Mouse (Mus musculus): Measurements from ENCODE around the gene Ubl7. TPM values are rescaled to one million over a fixed set of nuclear protein-coding genes. Genes with fewer than 3 reads are reported as not detected.

The Ubl7 gene
- total RNA-seq, 2 experiments from 2014 or later, result 78.9 to 82.4 TPM

GRCm38 (mm10) chr9:57907206-57907605, 3.6 kb upstream of the Ubl7 start:
- intact Hi-C loops (cut with DNase I), result no loop called here
- no peak for DNase-seq

- intact Hi-C loops (cut with DNase I), result loop anchor here (5.0 kb wide), 2 partner anchors 75 to 150 kb away; partner anchors contain the start of gene Arid3b
- no peak for DNase-seq
These were observed 1.8 kb downstream of the Ubl7 start for GRCm38 (mm10) chr9:57912571-57912970.

GRCm38 (mm10) chr9:57921491-57922060, 10.8 kb downstream of the Ubl7 start:
- DNase-seq, result no peak
- intact Hi-C loops (cut with DNase I), result no loop called here

GRCm38 (mm10) chr9:57922381-57922780, 11.6 kb downstream of the Ubl7 start:
- intact Hi-C loops (cut with DNase I), result no loop called here
- no peak for DNase-seq

GRCm38 (mm10) chr9:57923046-57923445, 12.3 kb downstream of the Ubl7 start:
- intact Hi-C loops (cut with DNase I), result no loop called here
- no peak for DNase-seq

- intact Hi-C loops (cut with DNase I), result loop anchor here (10.0 kb wide), 1 partner anchor 274 kb away; the partner anchor contains the start of genes Islr and Islr2
- no peak for DNase-seq
These were observed 20.5 kb downstream of the Ubl7 start for GRCm38 (mm10) chr9:57931166-57931767.

GRCm38 (mm10) chr9:57932253-57932652, 21.5 kb downstream of the Ubl7 start:
- no peak for DNase-seq
- intact Hi-C loops (cut with DNase I), result loop anchor here (10.0 kb wide), 1 partner anchor 273 kb away; the partner anchor contains the start of genes Islr and Islr2

GRCm38 (mm10) chr9:57932831-57933602, 22.2 kb downstream of the Ubl7 start:
- no peak for DNase-seq
- intact Hi-C loops (cut with DNase I), result loop anchor here (10.0 kb wide), 1 partner anchor 272 kb away; the partner anchor contains the start of genes Islr and Islr2

GRCm38 (mm10) chr9:57935683-57936437, 25.1 kb downstream of the Ubl7 start:
- peak; percentile 86 to 93 for DNase-seq
- intact Hi-C loops (cut with DNase I), result loop anchor here (1.0 to 10.0 kb wide), 4 partner anchors 54 to 269 kb away; partner anchors contain the start of genes Islr and Islr2

GRCm38 (mm10) chr9:57937171-57937570, 26.4 kb downstream of the Ubl7 start:
- DNase-seq, result no peak
- intact Hi-C loops (cut with DNase I), result loop anchor here (5.0 to 10.0 kb wide), 2 partner anchors 75 to 268 kb away; partner anchors contain the start of genes Islr and Islr2

GRCm38 (mm10) chr9:57937651-57938050, 26.9 kb downstream of the Ubl7 start:
- DNase-seq, result no peak
- intact Hi-C loops (cut with DNase I), result loop anchor here (5.0 to 10.0 kb wide), 2 partner anchors 75 to 267 kb away; partner anchors contain the start of genes Islr and Islr2

GRCm38 (mm10) chr9:57938225-57939055, 27.7 kb downstream of the Ubl7 start:
- DNase-seq, result no peak

GRCm38 (mm10) chr9:57939431-57940348, 28.9 kb downstream of the Ubl7 start, which contains the start of gene Sema7a:
TSS of gene Sema7a (plus strand) at chr9:57940112.
- intact Hi-C loops (cut with DNase I), result loop anchor here (1.0 to 10.0 kb wide), 3 partner anchors 31 to 265 kb away; partner anchors contain the start of genes Islr and Islr2

More at GRCm38 (mm10) chr9:57938225-57939055, 27.7 kb downstream of the Ubl7 start:
- intact Hi-C loops (cut with DNase I), result loop anchor here (5.0 to 10.0 kb wide), 2 partner anchors 76 to 266 kb away; partner anchors contain the start of genes Islr and Islr2

GRCm38 (mm10) chr9:57940349-57940794, 29.6 kb downstream of the Ubl7 start:
- DNase-seq, result peak in 1 of 2 experiments; percentile 41
- intact Hi-C loops (cut with DNase I), result loop anchor here (1.0 kb wide), 1 partner anchor 30 kb away; no protein-coding TSS in a partner anchor

More at GRCm38 (mm10) chr9:57939431-57940348, 28.9 kb downstream of the Ubl7 start, which contains the start of gene Sema7a:
- peak; percentile 84 to 85 for DNase-seq

GRCm38 (mm10) chr9:57940861-57941638, 30.3 kb downstream of the Ubl7 start:
- intact Hi-C loops (cut with DNase I), result loop anchor here (1.0 kb wide), 1 partner anchor 29 kb away; no protein-coding TSS in a partner anchor
- peak; percentile 10 to 29 for DNase-seq

- peak; percentile 11 to 19 for DNase-seq
- intact Hi-C loops (cut with DNase I), result no loop called here
These were observed 31.3 kb downstream of the Ubl7 start for GRCm38 (mm10) chr9:57942039-57942438.

- intact Hi-C loops (cut with DNase I), result no loop called here
- DNase-seq, result peak; percentile 12 to 13
These were observed 32.3 kb downstream of the Ubl7 start for GRCm38 (mm10) chr9:57943067-57943466.
